ENCODE assay signal across 20 mouse cellular contexts in genomic region chr8:53847821-53848220, GRCm38 (mm10).
"Had no signal": no experiment of that assay in that cellular context is flagged by ENCODE, and none has a peak within 500 bp of the region (broad histone marks: within the 10 kb centered on the region; RNA-seq: fewer than 3 reads in every experiment).

No protein-coding gene starts in this region.

- H3K9me3 ChIP-seq: kidney, embryonic 15.5 days; limb, embryonic 10.5 days; limb, embryonic 13.5 days; liver, embryonic 12.5 days; liver, embryonic 15.5 days; lung, embryonic 15.5 days; megakaryocyte, embryonic 14.5 days; midbrain, embryonic 10.5 days had no signal

- H3K27ac ChIP-seq: kidney, embryonic 15.5 days; left cerebral cortex, adult 2 months; limb, embryonic 10.5 days; limb, embryonic 13.5 days; liver, embryonic 12.5 days; liver, embryonic 15.5 days; lung, embryonic 15.5 days; midbrain, embryonic 10.5 days had no signal

- H3K9ac ChIP-seq: kidney, embryonic 15.5 days; limb, embryonic 13.5 days; liver, embryonic 12.5 days; liver, embryonic 15.5 days; lung, embryonic 15.5 days had no signal

- H3K36me3 ChIP-seq: kidney, embryonic 15.5 days; limb, embryonic 10.5 days; limb, embryonic 13.5 days; liver, embryonic 12.5 days; liver, embryonic 15.5 days; lung, embryonic 15.5 days; midbrain, embryonic 10.5 days had no signal

- H3K4me3 ChIP-seq: kidney, embryonic 15.5 days; left cerebral cortex, adult 2 months; limb, embryonic 10.5 days; limb, embryonic 13.5 days; liver, embryonic 12.5 days; liver, embryonic 15.5 days; lung, embryonic 15.5 days; megakaryocyte, embryonic 14.5 days; midbrain, embryonic 10.5 days had no signal

- ATAC-seq: liver, embryonic 12.5 days; midbrain, embryonic 16.5 days had no signal

- DNase-seq: kidney, adult 8-10 months; kidney, postnatal 10 days; kidney, postnatal 36 days; layer of hippocampus, postnatal 36 days; liver; lung, adult 18-20 months; lung, postnatal 10 days; lung, postnatal 36 days; thymus, adult 18-20 months; thymus, postnatal 36 days had no signal

- H3K4me2 ChIP-seq: kidney, embryonic 15.5 days; limb, embryonic 13.5 days; liver, embryonic 12.5 days; liver, embryonic 15.5 days; lung, embryonic 15.5 days had no signal

- H3K27me3 ChIP-seq: kidney, embryonic 15.5 days; limb, embryonic 13.5 days; liver, embryonic 12.5 days; liver, embryonic 15.5 days; lung, embryonic 15.5 days; megakaryocyte, embryonic 14.5 days had no signal

- H3K4me1 ChIP-seq: kidney, embryonic 15.5 days; limb, embryonic 10.5 days; limb, embryonic 13.5 days; liver, embryonic 12.5 days; liver, embryonic 15.5 days; lung, embryonic 15.5 days; megakaryocyte, embryonic 14.5 days; midbrain, embryonic 10.5 days had no signal
